Mouse (Mus musculus) megakaryocyte, embryonic 14.5 days (primary cell): ENCODE results near the gene 2310061I04Rik. TPM values are rescaled to one million over a fixed set of nuclear protein-coding genes. Genes with fewer than 3 reads are reported as not detected.

Experiments
- H3K27me3 ChIP-seq: replicated peaks from 2 replicates; pipeline ENCODE3; 2012; ENCODE audit warnings: inconsistent platforms
- H3K36me3 ChIP-seq: replicated peaks from 2 replicates; pipeline ENCODE3; 2012; ENCODE audit warnings: low read length, inconsistent platforms, mixed read lengths
- H3K4me1 ChIP-seq: 2 replicates; pipeline ENCODE4 v1.6.1; 2012; ENCODE audit warnings: inconsistent platforms
- H3K4me3 ChIP-seq: replicated peaks from 2 replicates; pipeline ENCODE3; 2012; ENCODE audit warnings: moderate library complexity, mild to moderate bottlenecking, inconsistent platforms
- H3K9me3 ChIP-seq: 2 replicates; pipeline ENCODE4 v1.6.1; 2012; ENCODE audit warnings: inconsistent platforms
- FLI1 ChIP-seq: IDR thresholded peaks from 2 replicates; pipeline ENCODE4 v1.6.1; 2012; ENCODE audit warnings: low read length, inconsistent platforms, mixed read lengths
- GATA1 ChIP-seq: IDR thresholded peaks from 3 replicates; pipeline ENCODE4 v1.6.1; 2012; ENCODE audit warnings: mixed read lengths, low read length, inconsistent platforms, borderline replicate concordance
- polyA plus RNA-seq: library from polyadenylated mRNA; stranded (reverse); fragments of >175 nt; gene quantifications from 2 replicates; pipeline ENCODE4 v1.2.3, GENCODE M21; 2012; ENCODE audit warnings: low replicate concordance; ENCODE audit not compliant: insufficient read depth

Gene 2310061I04Rik
- polyA plus RNA-seq, 1 experiment: 101 TPM

DNA sequence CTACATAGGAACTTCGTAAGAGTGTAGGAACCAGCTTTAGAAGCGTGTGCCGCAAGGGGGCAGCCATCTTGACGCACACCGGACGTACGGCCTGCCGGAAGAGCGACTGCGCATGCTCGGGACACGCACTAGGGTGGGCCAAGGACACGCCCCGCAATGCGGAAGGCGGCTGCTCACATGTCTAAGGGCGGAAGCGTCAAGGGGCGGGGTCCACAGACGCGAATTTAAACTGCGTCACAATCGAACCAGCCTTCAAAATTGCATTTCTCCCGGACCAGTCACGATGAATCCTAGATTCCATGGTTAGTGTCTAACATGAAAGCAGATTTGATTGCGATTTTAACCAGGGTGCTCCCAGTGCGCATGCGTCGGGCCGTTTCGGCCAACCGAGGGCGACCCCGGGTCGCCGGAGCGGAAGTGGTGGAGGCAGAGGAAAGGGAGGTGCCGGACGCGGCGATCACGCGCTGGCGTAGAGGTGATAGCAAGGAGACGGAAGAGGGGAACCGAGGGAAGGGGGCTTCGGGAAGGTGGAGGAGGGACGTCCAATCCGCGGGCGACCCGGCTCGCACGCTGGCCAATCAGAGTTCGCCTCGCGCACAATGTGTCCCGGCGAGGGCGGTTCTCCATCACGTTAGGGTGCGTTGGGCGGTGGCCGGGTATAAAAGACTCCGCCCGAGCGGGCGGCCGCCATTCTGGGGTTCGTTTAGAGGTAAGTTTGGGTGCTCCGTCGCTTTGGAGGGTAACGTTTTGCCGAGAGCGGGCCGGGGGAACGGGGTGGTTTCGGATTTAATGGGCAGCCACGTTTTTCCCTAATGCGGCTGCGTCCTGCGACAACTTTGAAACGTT lies 19.3 kb upstream of the 2310061I04Rik start, which contains the start of the genes Mrps18b and Ppp1r10:
Gene Mrps18b, minus strand, starts transcription at position 93 of the 846 bp plus-strand sequence.
Gene Ppp1r10, plus strand, starts transcription at position 138 of the 846 bp plus-strand sequence.
- no peaks in the 10 kb centered on the region for H3K9me3 ChIP-seq
- H3K27me3 ChIP-seq: no peaks in the 10 kb centered on the region
- TF ChIP-seq FLI1 (no peak; the same call in 1 of the 2 replicates), GATA1 (no peak)
- peak within 1 kb of the TSS; percentile 92 for H3K4me3 ChIP-seq
- H3K36me3 ChIP-seq: peaks cover 71% of the 10 kb centered on the region
- peaks cover 47% of the 10 kb centered on the region for H3K4me1 ChIP-seq

GRCm38 (mm10) chr17:35915538-35916296 lies 18.5 kb upstream of the 2310061I04Rik start:
- Histone ChIP-seq H3K4me3 (peak overlapping the region; percentile 92), H3K27me3 (no peaks in the 10 kb centered on the region), H3K4me1 (peaks cover 46% of the 10 kb centered on the region), H3K36me3 (peaks cover 71% of the 10 kb centered on the region), H3K9me3 (no peaks in the 10 kb centered on the region)
- TF ChIP-seq GATA1 (no peak), FLI1 (no peak)

DNA sequence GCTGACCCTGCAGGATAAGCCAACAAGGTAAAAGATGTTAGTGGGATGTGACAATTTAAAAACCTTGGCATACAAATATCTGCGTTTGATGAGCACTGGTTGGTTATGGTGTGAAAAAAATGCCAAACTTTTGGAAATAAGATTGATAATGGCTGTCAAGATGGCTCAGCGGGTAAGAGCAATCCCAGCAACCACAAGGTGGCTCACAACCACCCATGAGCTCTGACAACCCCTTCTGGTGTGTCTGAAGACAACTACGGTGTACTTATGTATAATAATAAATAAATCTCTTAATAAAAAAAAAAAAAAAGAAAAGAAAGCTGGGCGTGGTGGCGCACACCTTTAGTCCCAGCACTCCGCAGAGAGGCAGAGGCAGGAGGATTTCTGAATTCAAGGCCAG lies 17.7 kb upstream of the 2310061I04Rik start:
- Histone ChIP-seq H3K27me3 (no peaks in the 10 kb centered on the region), H3K9me3 (no peaks in the 10 kb centered on the region), H3K36me3 (peaks cover 63% of the 10 kb centered on the region), H3K4me1 (peaks cover 42% of the 10 kb centered on the region), H3K4me3 (peak overlapping the region; percentile 44)
- no peak for TF ChIP-seq FLI1
- TF ChIP-seq GATA1: no peak

- no peaks in the 10 kb centered on the region for H3K9me3 ChIP-seq
- peaks cover 73% of the 10 kb centered on the region for H3K36me3 ChIP-seq
- TF ChIP-seq FLI1 (no peak), GATA1 (no peak)
- H3K27me3 ChIP-seq: no peaks in the 10 kb centered on the region
- H3K4me1 ChIP-seq: peaks cover 49% of the 10 kb centered on the region
- H3K4me3 ChIP-seq: peak within 1 kb of the TSS; percentile 96
These were observed 12.7 kb upstream of the 2310061I04Rik start, which contains the start of gene Atat1 for GRCm38 (mm10) chr17:35909919-35910369. Gene Atat1 (minus strand): TSS chr17:35910075.

GRCm38 (mm10) chr17:35909186-35909918 lies 12.1 kb upstream of the 2310061I04Rik start:
- Histone ChIP-seq H3K9me3 (no peaks in the 10 kb centered on the region), H3K27me3 (no peaks in the 10 kb centered on the region), H3K4me1 (peaks cover 45% of the 10 kb centered on the region), H3K36me3 (peaks cover 72% of the 10 kb centered on the region), H3K4me3 (peak overlapping the region; percentile 96)
- no peak for TF ChIP-seq GATA1
- no peak for TF ChIP-seq FLI1

DNA sequence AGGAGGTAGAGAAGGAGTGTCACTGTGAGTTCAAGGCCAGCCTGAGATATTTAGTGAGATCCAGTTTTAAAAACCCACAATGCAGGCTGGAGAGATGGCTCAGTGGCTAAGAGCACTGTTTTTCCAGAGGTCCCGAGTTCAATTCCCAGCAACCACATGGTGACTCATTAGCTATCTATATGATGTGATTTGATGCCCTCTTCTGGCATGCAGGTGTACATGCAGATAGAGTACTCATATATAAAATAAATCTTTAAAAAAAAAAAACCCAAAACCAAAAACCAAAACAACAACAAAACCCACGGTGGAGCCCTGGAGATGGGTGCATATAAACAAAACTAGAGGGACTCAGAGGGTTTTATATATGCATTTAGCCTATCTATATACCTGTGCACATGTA lies 10.4 kb upstream of the 2310061I04Rik start:
- Histone ChIP-seq H3K27me3 (no peaks in the 10 kb centered on the region), H3K4me3 (no peak overlapping the region), H3K36me3 (peaks cover 72% of the 10 kb centered on the region), H3K9me3 (no peaks in the 10 kb centered on the region), H3K4me1 (peaks cover 54% of the 10 kb centered on the region)
- no peak for TF ChIP-seq FLI1
- no peak for TF ChIP-seq GATA1

GRCm38 (mm10) chr17:35905587-35905986 lies 8.4 kb upstream of the 2310061I04Rik start:
- TF ChIP-seq GATA1: no peak
- no peak for TF ChIP-seq FLI1
- H3K4me3 ChIP-seq: no peak overlapping the region
- no peaks in the 10 kb centered on the region for H3K9me3 ChIP-seq
- peaks cover 61% of the 10 kb centered on the region for H3K4me1 ChIP-seq
- H3K36me3 ChIP-seq: peaks cover 68% of the 10 kb centered on the region
- no peaks in the 10 kb centered on the region for H3K27me3 ChIP-seq

GRCm38 (mm10) chr17:35903992-35904355 lies 6.7 kb upstream of the 2310061I04Rik start:
- Histone ChIP-seq H3K4me1 (peaks cover 61% of the 10 kb centered on the region), H3K4me3 (peak overlapping the region; percentile 15), H3K36me3 (peaks cover 80% of the 10 kb centered on the region), H3K9me3 (no peaks in the 10 kb centered on the region), H3K27me3 (no peaks in the 10 kb centered on the region)
- TF ChIP-seq GATA1 (no peak), FLI1 (no peak)

GRCm38 (mm10) chr17:35903343-35903991 lies 6.2 kb upstream of the 2310061I04Rik start:
- Histone ChIP-seq H3K27me3 (no peaks in the 10 kb centered on the region), H3K9me3 (no peaks in the 10 kb centered on the region), H3K4me3 (no peak overlapping the region), H3K4me1 (peaks cover 57% of the 10 kb centered on the region), H3K36me3 (peaks cover 75% of the 10 kb centered on the region)
- TF ChIP-seq GATA1: no peak
- TF ChIP-seq FLI1: no peak
